Mouse (Mus musculus) hindbrain, embryonic 14.5 days (tissue): Measurements from ENCODE around the gene Il4i1. TPM values are rescaled to one million over a fixed set of nuclear protein-coding genes. Genes with fewer than 3 reads are reported as not detected.

Experiments used
- ATAC-seq: fragments of 200-750 bp; cut with Nextera tagmentation; 2 replicates; pipeline ENCODE4 v1.8.0; 2017; ENCODE audit warnings: moderate number of reproducible peaks, mild to moderate bottlenecking, moderate TSS enrichment, moderate library complexity; ENCODE audit not compliant: low FRiP score
- DNase-seq: peaks from one replicate; pipeline ENCODE4 v3.0.0-alpha.2; 2015; ENCODE audit warnings: low spot score
- H3K27ac ChIP-seq: fragments of 300-500 bp; sonication (generic); 2 replicates; pipeline ENCODE4 v1.5.1; 2014; ENCODE audit warnings: mild to moderate bottlenecking, moderate library complexity
- H3K27me3 ChIP-seq: fragments of 300-500 bp; sonication (generic); 2 replicates; pipeline ENCODE4 v1.6.1; 2014; ENCODE audit warnings: mild to moderate bottlenecking, low read length, mixed read lengths; ENCODE audit not compliant: control insufficient read depth, insufficient read depth
- H3K36me3 ChIP-seq: fragments of 300-500 bp; sonication (generic); replicated peaks from 2 replicates; pipeline ENCODE4 v1.6.1; 2014; ENCODE audit not compliant: control insufficient read depth, insufficient read depth
- H3K4me1 ChIP-seq: fragments of 300-500 bp; sonication (generic); replicated peaks from 2 replicates; pipeline ENCODE4 v1.6.1; 2014; ENCODE audit warnings: antibody characterized with exemption, low read length, mixed read lengths; ENCODE audit not compliant: control insufficient read depth, insufficient read depth
- H3K4me2 ChIP-seq: fragments of 300-500 bp; sonication (generic); replicated peaks from 2 replicates; pipeline ENCODE4 v1.6.1; 2014; ENCODE audit warnings: mild to moderate bottlenecking, moderate library complexity
- H3K4me3 ChIP-seq: fragments of 300-500 bp; sonication (generic); replicated peaks from 2 replicates; pipeline ENCODE4 v1.5.1; 2014; ENCODE audit warnings: mild to moderate bottlenecking, low read length
- H3K9ac ChIP-seq: fragments of 300-500 bp; sonication (generic); 2 replicates; pipeline ENCODE4 v1.6.1; 2014
- H3K9me3 ChIP-seq: fragments of 300-500 bp; sonication (generic); 2 replicates; pipeline ENCODE4 v1.6.1; 2016; ENCODE audit warnings: low read length; ENCODE audit not compliant: control insufficient read depth
- WGBS: fragments of 180-500 bp; shearing (Covaris S2); extraction: QIAGEN DNeasy Blood & Tissue Kit; methylation state at CpG from one replicate; pipeline ENCODE4 v1.1.7; 2014; 5-methylcytosine and 5-hydroxymethylcytosine counted together
- polyA plus RNA-seq: library from polyadenylated mRNA; unstranded; fragments of >200 nt; fragmentation: Nextera tagmentation; extraction: Ambion mirVana; gene quantifications from 2 replicates; pipeline ENCODE4 v1.2.1, GENCODE M21; 2014

Gene Il4i1
- polyA plus RNA-seq, 1 experiment from 2014 or later = 1.3 TPM

DNA sequence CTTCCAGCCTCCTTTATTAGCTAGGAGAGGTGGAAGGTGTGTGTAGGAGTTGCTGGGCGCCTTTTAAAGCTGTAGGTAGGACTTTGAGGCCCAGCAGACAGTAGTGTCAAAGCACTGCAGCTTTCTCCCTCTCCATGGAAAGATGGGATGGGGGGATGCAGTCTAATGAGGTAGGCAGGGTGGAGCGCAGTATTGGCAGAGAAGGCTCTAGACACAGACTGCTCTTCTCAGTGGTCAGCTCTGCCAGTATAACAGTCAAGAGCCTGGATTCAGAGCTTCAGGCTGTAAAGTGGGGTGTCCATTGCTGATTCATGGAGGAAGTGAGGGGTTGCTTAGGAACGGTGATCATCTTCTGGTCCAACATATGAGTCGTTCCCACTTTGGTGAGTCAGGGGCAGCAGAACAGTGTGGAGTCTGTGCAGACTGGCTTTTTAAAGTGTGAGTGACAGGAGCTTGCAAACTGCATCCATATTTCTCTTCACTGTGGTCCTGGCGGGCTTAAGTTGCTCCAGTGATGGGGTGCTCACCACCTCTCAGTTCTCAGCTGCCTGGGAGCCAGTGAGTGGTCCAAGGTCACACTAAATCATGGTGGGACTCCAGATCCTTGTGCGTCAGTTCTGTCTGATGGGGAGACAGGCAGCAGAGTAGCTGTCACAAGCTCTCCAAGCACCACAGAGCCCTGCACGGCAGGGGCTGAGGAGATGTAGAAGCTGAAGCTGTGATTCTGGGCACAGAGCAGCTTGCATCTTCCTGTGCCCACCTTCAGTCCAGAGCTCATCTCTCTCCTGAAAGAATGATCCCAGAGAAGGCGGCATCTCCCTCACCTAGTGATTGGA is 34.8 kb downstream of the Il4i1 start:
- WGBS = 79% methylated on average over 8 of the region's 8 CpGs
- peaks cover 35% of the 10 kb centered on the region for H3K4me1 ChIP-seq

DNA sequence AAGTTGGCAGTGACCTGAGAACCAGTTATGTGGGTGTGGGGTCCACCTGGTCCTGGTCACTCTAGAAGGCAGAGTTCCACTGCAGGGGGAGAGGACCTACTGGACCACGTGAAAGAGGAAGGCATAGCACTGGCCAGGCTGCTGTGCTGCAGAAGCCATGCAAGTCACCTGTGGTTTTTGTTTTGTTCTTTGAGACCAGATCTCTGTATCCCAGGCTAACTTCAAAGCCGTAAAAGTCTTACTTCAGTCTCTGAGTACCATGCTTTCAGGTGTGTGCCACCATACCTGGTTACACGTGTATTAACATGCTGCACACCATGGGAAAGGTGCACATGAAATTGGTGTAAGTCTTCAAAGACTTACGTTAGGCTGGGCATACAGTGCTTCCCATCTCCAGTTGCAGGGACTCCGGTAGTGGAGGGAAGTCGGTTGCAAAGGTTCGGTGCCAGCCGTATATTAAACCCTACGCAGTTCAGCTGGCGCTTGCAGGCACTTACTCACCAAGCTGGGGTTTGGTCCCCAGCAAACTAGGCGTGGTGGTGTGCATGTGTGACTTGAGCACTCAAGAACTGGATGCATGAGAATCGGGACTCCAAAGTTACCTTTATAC is 35.5 kb downstream of the Il4i1 start:
- Histone ChIP-seq H3K9ac (0 out of 2 replicates have a peak overlapping the region, but pooled peaks have one; percentile 87), H3K4me1 (peaks cover 40% of the 10 kb centered on the region), H3K27me3 (no peaks in the 10 kb centered on the region), H3K36me3 (peaks cover 13% of the 10 kb centered on the region), H3K4me2 (peak overlapping the region; percentile 85; the same call in 1 of the 2 replicates), H3K9me3 (no peaks in the 10 kb centered on the region), H3K4me3 (peak overlapping the region; percentile 74; the same call in 1 of the 2 replicates), H3K27ac (no peak overlapping the region)
- ATAC-seq (no peak), DNase-seq (no peak)
- 94% methylated on average over 12 of the region's 12 CpGs for WGBS

More for the DNA sequence above, 34.8 kb downstream of the Il4i1 start:
- peak overlapping the region; percentile 85 for H3K4me2 ChIP-seq
- ATAC-seq = no peak
- peak overlapping the region; percentile 74 for H3K4me3 ChIP-seq
- H3K36me3 ChIP-seq = peaks cover 20% of the 10 kb centered on the region
- peak overlapping the region; percentile 87 for H3K9ac ChIP-seq
- H3K27ac ChIP-seq = peak overlapping the region; percentile 98; the same call in 1 of the 2 replicates
- H3K27me3 ChIP-seq = no peaks in the 10 kb centered on the region
- DNase-seq = no peak
- no peaks in the 10 kb centered on the region for H3K9me3 ChIP-seq

DNA sequence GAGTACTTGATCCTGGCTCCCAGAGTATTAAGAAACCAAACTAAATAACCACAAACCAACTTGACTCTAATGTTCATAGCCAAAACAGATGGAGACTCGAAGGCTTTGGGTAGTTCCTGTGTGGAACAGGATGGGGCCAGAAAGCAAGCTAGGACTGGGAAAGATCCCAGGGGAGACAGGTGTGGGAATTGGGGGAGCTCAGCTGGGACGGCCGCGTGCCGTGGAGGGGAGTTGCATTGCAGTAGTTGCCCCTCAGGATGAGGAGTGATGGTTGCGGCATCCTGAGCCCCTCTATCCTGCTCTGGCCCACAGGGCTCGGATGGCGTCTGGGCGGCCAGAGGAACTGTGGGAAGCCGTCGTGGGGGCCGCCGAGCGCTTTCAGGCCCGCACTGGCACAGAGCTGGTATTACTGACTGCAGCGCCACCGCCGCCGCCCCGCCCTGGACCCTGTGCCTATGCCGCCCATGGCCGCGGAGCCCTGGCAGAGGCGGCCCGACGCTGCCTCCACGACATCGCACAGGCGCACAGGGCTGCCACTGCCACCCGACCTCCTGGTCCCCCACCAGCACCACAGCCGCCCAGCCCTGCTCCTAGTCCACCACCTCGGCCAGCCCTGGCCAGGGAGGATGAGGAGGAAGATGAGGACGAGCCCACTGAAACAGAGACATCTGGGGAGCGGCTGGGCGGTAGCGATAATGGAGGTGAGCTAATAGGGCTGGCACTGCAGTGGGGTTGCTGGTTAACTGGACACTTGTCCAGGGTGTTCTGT is 36.3 kb downstream of the Il4i1 start:
- Histone ChIP-seq H3K9me3 (no peaks in the 10 kb centered on the region), H3K27ac (no peak overlapping the region), H3K36me3 (peaks cover 11% of the 10 kb centered on the region; the same call in 1 of the 2 replicates), H3K4me1 (peaks cover 39% of the 10 kb centered on the region), H3K9ac (no peak overlapping the region), H3K27me3 (no peaks in the 10 kb centered on the region), H3K4me3 (no peak overlapping the region), H3K4me2 (no peak overlapping the region)
- WGBS = 92% methylated on average over 36 of the region's 36 CpGs
- DNase-seq (no peak), ATAC-seq (no peak)

DNA sequence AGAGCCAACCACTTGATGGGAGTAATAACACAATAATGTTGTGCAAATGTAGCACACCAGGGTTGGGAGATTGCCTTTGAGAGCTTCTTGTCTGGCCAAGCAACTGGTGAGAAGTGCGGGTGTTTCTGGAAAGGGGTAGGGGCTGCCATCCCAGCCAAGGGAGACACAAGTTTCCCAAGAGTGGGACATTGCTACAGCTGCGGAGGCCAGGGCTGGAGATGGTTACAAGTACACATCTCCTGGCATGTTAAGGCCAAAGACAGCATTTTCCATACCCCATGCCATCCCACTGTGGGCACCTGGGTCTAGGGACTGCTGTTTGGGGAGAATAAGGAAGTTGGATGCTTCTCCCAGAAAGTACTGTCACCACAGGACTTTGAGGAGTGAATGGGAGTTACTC is 36.9 kb downstream of the Il4i1 start:
- 95% methylated on average over 2 of the region's 2 CpGs for WGBS
- ATAC-seq (no peak), DNase-seq (no peak)
- peaks cover 11% of the 10 kb centered on the region; the same call in 1 of the 2 replicates for H3K36me3 ChIP-seq
- H3K27ac ChIP-seq = no peak overlapping the region
- H3K4me3 ChIP-seq = no peak overlapping the region
- no peak overlapping the region for H3K4me2 ChIP-seq
- no peaks in the 10 kb centered on the region for H3K27me3 ChIP-seq
- no peak overlapping the region for H3K9ac ChIP-seq
- no peaks in the 10 kb centered on the region for H3K9me3 ChIP-seq
- H3K4me1 ChIP-seq = peaks cover 38% of the 10 kb centered on the region

DNA sequence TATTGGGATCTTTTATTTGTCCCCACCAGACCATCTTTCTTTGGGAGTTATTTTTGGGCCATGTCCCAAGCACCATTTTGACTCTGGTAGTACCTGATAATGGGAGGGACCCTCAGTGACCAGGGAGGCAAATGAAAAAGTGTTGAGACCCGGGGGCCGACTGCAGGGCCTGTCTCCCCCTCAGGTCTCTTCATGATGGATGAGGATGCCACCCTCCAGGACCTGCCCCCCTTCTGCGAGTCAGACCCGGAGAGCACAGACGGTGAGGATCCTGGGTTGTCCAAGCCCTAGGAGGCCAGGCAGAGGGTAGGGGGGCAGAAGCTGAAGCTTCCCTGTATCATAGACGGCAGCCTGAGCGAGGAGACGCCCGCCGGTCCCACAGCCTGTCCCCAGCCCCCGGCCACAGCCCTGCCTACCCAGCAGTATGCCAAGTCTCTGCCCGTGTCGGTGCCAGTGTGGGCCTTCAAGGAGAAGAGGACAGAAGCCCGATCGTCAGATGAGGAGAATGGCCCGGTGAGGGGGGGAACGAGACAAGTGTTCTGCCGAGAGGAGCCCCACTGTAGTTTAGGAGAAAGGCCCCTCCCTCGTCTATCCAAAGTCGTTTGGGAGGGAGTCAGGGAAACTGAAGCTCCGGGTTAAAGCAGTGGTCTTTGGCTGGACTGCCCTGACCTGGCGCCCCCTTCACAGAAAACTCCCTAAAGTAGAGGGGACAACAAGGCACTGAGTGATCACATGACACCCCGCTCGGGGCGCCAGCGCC is 37.6 kb downstream of the Il4i1 start:
- 32% methylated on average over 26 of the region's 26 CpGs for WGBS
- peaks cover 43% of the 10 kb centered on the region for H3K4me1 ChIP-seq
- ATAC-seq = no peak

DNA sequence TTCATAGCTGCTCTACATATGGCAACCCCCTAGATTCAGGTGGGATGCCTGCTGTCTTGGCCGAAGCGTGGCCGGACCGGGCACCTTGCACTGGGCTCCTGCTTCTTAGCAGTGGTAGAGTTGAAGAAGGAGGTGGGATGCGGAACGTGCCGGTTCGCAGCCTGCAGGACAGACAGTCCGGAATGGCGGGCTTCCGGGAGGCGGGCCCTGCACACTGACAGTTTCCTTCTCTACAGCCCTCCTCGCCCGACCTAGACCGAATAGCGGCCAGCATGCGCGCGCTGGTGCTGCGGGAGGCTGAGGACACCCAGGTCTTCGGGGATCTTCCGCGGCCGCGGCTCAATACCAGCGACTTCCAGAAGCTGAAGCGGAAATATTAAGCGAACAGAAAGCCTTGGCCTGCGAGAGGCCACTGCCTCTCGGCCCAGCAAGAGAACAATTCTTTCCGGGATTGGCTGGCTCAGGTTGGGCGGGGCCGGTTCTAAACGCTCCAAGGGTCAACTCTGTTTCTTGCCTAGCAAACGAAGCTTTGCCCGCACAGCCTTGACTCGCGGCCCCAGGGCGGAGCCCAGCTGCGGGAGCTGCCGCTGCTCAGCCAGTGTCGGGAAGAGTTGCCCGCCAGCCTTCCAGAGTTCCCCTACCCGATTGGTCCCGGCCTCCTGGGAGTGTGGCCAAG is 38.3 kb downstream of the Il4i1 start:
- no peaks in the 10 kb centered on the region for H3K9me3 ChIP-seq
- ATAC-seq (peak; percentile 12; the same call in 1 of the 2 replicates), DNase-seq (peak; percentile 67)
- peak overlapping the region; percentile 63 for H3K9ac ChIP-seq
- H3K36me3 ChIP-seq = peaks cover 11% of the 10 kb centered on the region; the same call in 1 of the 2 replicates
- H3K4me1 ChIP-seq = peaks cover 43% of the 10 kb centered on the region
- H3K4me3 ChIP-seq = peak overlapping the region; percentile 38
- peak overlapping the region; percentile 69 for H3K4me2 ChIP-seq
- H3K27me3 ChIP-seq = no peaks in the 10 kb centered on the region
- peak overlapping the region; percentile 90 for H3K27ac ChIP-seq
- WGBS = 2% methylated on average over 45 of the region's 45 CpGs

More for the DNA sequence above, 37.6 kb downstream of the Il4i1 start:
- Histone ChIP-seq H3K9me3 (no peaks in the 10 kb centered on the region), H3K9ac (peak overlapping the region; percentile 63), H3K4me2 (peak overlapping the region; percentile 69), H3K4me3 (peak overlapping the region; percentile 38), H3K27me3 (no peaks in the 10 kb centered on the region), H3K36me3 (peaks cover 11% of the 10 kb centered on the region; the same call in 1 of the 2 replicates), H3K27ac (peak overlapping the region; percentile 90)
- DNase-seq = no peak

DNA sequence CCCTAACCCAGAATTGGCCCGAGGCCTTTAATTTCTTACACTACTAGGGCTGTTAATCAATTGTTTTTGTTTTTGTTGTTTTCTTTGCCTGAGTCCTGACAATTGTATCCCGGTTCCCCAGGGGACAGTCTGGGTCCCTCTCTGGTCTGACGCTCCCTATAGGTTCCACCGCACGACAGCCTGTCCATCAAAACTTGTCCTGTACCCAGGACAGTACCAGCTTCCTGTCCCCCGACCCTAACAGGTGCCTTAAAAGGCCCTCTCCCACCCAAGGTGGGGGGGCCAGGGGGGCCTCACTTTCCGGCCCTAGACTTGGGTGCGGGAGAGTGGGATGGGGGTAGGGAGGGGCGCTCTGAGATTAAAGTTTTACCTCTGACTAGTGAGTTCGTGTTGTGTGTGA is 38.8 kb downstream of the Il4i1 start:
- peaks cover 11% of the 10 kb centered on the region; the same call in 1 of the 2 replicates for H3K36me3 ChIP-seq
- DNase-seq (no peak), ATAC-seq (no peak; the same call in 1 of the 2 replicates)
- H3K9me3 ChIP-seq = no peaks in the 10 kb centered on the region
- peak overlapping the region; percentile 69 for H3K4me2 ChIP-seq
- H3K27me3 ChIP-seq = no peaks in the 10 kb centered on the region
- H3K9ac ChIP-seq = peak overlapping the region; percentile 63
- peaks cover 43% of the 10 kb centered on the region for H3K4me1 ChIP-seq
- H3K4me3 ChIP-seq = peak overlapping the region; percentile 38
- peak overlapping the region; percentile 90 for H3K27ac ChIP-seq
- 38% methylated on average over 10 of the region's 10 CpGs for WGBS

DNA sequence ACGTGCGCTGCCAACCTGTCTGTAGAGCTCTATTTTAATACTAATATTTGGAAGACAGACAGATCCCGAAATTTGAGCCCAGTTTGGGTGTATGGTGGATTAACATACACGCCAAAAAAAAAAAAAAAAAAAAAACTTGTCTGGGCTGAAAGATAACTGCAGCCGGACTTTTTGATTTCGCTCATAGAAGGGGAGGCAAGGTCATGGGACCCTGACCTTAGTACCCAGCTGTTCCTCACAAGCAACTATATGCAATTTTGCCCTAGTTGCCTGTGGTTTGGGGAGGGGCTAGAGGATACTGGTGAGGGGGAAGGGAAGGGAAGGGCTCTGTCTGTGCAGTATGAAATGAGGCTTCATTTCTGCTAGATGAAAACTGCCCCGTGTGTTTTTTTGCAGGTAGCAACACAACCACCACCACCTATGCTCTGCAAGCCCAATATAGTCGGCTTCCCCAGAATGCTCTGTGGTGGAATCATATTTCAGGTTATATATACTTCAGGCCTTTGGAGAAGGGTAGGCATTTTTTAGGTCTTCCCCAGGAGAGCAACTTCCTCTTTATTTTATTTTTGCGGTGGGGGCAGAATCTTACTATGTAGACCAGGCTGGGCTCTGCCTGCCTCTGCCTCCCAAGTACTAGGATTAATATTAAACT is 40.2 kb downstream of the Il4i1 start:
- peak overlapping the region; percentile 70 for H3K4me3 ChIP-seq
- peak overlapping the region; percentile 90 for H3K27ac ChIP-seq
- H3K9me3 ChIP-seq = no peaks in the 10 kb centered on the region
- no peaks in the 10 kb centered on the region for H3K27me3 ChIP-seq
- ATAC-seq (no peak), DNase-seq (no peak)
- peaks cover 15% of the 10 kb centered on the region for H3K36me3 ChIP-seq
- peak overlapping the region; percentile 95 for H3K4me2 ChIP-seq
- peak overlapping the region; percentile 82 for H3K9ac ChIP-seq
- peaks cover 34% of the 10 kb centered on the region for H3K4me1 ChIP-seq
- whole genome bisulfite sequencing = 72% methylated on average over 9 of the region's 9 CpGs
